Mouse (Mus musculus) cortical plate, adult 2 months (tissue): ENCODE data around the gene Olfr912. TPM values are rescaled to one million over a fixed set of nuclear protein-coding genes. Genes with fewer than 3 reads are reported as not detected.

Experiments
- H3K27ac ChIP-seq: fragments of 200-500 bp; 2 replicates; pipeline ENCODE4 v1.5.1; 2012; ENCODE audit warnings: low read length, control low read depth, inconsistent platforms; ENCODE audit not compliant: insufficient read depth
- H3K4me1 ChIP-seq: fragments of 200-500 bp; 2 replicates; pipeline ENCODE4 v1.6.1; 2011; ENCODE audit warnings: low read length; ENCODE audit not compliant: control insufficient read depth, insufficient read depth
- H3K4me3 ChIP-seq: fragments of 200-500 bp; 2 replicates; pipeline ENCODE4 v1.5.1; 2011; ENCODE audit warnings: mild to moderate bottlenecking, low read length, control low read depth; ENCODE audit not compliant: insufficient read depth
- CTCF ChIP-seq: fragments of 200-500 bp; IDR thresholded peaks from 2 replicates; pipeline ENCODE4 v1.5.1; 2011; ENCODE audit warnings: mild to moderate bottlenecking, control low read depth, low read length; ENCODE audit not compliant: insufficient read depth; ENCODE audit errors: extremely low read depth
- POLR2A ChIP-seq: fragments of 200-500 bp; IDR thresholded peaks from 2 replicates; pipeline ENCODE4 v1.6.1; 2011; ENCODE audit warnings: mild to moderate bottlenecking, low read length, control low read depth; ENCODE audit not compliant: insufficient read depth; ENCODE audit errors: extremely low read depth
- polyA plus RNA-seq: library from polyadenylated mRNA; depleted of rRNA; stranded (reverse); fragments of >200 nt; gene quantifications from 2 replicates; pipeline ENCODE4 v1.2.3, GENCODE M21; 2012; rRNA removed

The Olfr912 gene
- polyA plus RNA-seq = not detected in 2 replicates

GRCm38 (mm10) chr9:38579878-38580277 is at the start of gene Olfr912:
Gene Olfr912, plus strand, starts transcription at chr9:38580178.
- no peak within 1 kb of the TSS for H3K4me3 ChIP-seq
- H3K4me1 ChIP-seq = no peaks in the 10 kb centered on the region
- TF ChIP-seq POLR2A (no peak), CTCF (no peak)
- H3K27ac ChIP-seq = no peak within 1 kb of the TSS

GRCm38 (mm10) chr9:38537549-38537948 is 42.4 kb upstream of the Olfr912 start, which contains the start of gene Olfr910:
Gene Olfr910, plus strand, starts transcription at chr9:38537849.
- TF ChIP-seq POLR2A (no peak), CTCF (no peak)
- Histone ChIP-seq H3K27ac (no peak within 1 kb of the TSS), H3K4me1 (no peaks in the 10 kb centered on the region), H3K4me3 (no peak within 1 kb of the TSS)

GRCm38 (mm10) chr9:38591056-38591455 is 11.1 kb downstream of the Olfr912 start:
- no peak overlapping the region for H3K4me3 ChIP-seq
- no peak for TF ChIP-seq POLR2A
- no peak for TF ChIP-seq CTCF
- H3K4me1 ChIP-seq = no peaks in the 10 kb centered on the region
- H3K27ac ChIP-seq = no peak overlapping the region

GRCm38 (mm10) chr9:38592459-38592858 is 12.5 kb downstream of the Olfr912 start, which contains the start of gene Olfr913:
Gene Olfr913, plus strand, starts transcription at chr9:38592759.
- Histone ChIP-seq H3K27ac (no peak within 1 kb of the TSS), H3K4me3 (no peak within 1 kb of the TSS), H3K4me1 (no peaks in the 10 kb centered on the region)
- no peak for TF ChIP-seq CTCF
- no peak for TF ChIP-seq POLR2A

- Histone ChIP-seq H3K27ac (no peak within 1 kb of the TSS), H3K4me3 (no peak within 1 kb of the TSS), H3K4me1 (no peaks in the 10 kb centered on the region)
- TF ChIP-seq CTCF (no peak), POLR2A (no peak)
Observed at GRCm38 (mm10) chr9:38604802-38605201, 24.8 kb downstream of the Olfr912 start, which contains the start of gene Olfr914. Gene Olfr914, plus strand, starts transcription at chr9:38605102.

- no peaks in the 10 kb centered on the region for H3K4me1 ChIP-seq
- no peak overlapping the region for H3K27ac ChIP-seq
- no peak for TF ChIP-seq POLR2A
- no peak overlapping the region for H3K4me3 ChIP-seq
Observed at GRCm38 (mm10) chr9:38632406-38632805, 52.4 kb downstream of the Olfr912 start.

Other genes with a start within 250 kb of the Olfr912 start
- not detected in 2 replicates for gene Olfr898, start 231.8 kb upstream of the Olfr912 start, polyA plus RNA-seq
- not detected in 2 replicates for gene Olfr250, start 213.3 kb upstream of the Olfr912 start, polyA plus RNA-seq
- gene Olfr251, start 203.1 kb upstream of the Olfr912 start, polyA plus RNA-seq = not detected in 2 replicates
- gene Olfr147, start 178.5 kb upstream of the Olfr912 start, polyA plus RNA-seq = not detected in 2 replicates
- not detected in 2 replicates for gene Olfr901, start 150.7 kb upstream of the Olfr912 start, polyA plus RNA-seq
- gene Olfr902, start 132.5 kb upstream of the Olfr912 start, polyA plus RNA-seq = not detected in 2 replicates
- not detected in 2 replicates for gene Olfr904, start 117.0 kb upstream of the Olfr912 start, polyA plus RNA-seq
- not detected in 2 replicates for gene Olfr905, start 109.1 kb upstream of the Olfr912 start, polyA plus RNA-seq
- gene Olfr906, start 93.1 kb upstream of the Olfr912 start, polyA plus RNA-seq = not detected in 2 replicates
- gene Olfr907, start 84.4 kb upstream of the Olfr912 start, polyA plus RNA-seq = not detected in 2 replicates
- not detected in 2 replicates for gene Olfr911-ps1, start 58.6 kb upstream of the Olfr912 start, polyA plus RNA-seq
- gene Olfr910, start 42.3 kb upstream of the Olfr912 start, polyA plus RNA-seq = not detected in 2 replicates
- gene Olfr913, start 12.6 kb downstream of the Olfr912 start, polyA plus RNA-seq = not detected in 2 replicates
- gene Olfr914, start 24.9 kb downstream of the Olfr912 start, polyA plus RNA-seq = not detected in 2 replicates
- not detected in 2 replicates for gene Olfr916, start 79.7 kb downstream of the Olfr912 start, polyA plus RNA-seq
- gene Olfr917, start 85.7 kb downstream of the Olfr912 start, polyA plus RNA-seq = not detected in 2 replicates
- not detected in 2 replicates for gene Olfr918, start 94.4 kb downstream of the Olfr912 start, polyA plus RNA-seq
- not detected in 2 replicates for gene Olfr919, start 123.5 kb downstream of the Olfr912 start, polyA plus RNA-seq
- gene Vwa5a, start 138.1 kb downstream of the Olfr912 start, polyA plus RNA-seq = 8.2 and 9.3 TPM in 2 replicates
- gene Olfr920, start 172.1 kb downstream of the Olfr912 start, polyA plus RNA-seq = 0.17 and 0.21 TPM in 2 replicates
- not detected in 2 replicates for gene Olfr921, start 192.9 kb downstream of the Olfr912 start, polyA plus RNA-seq
- gene Olfr922, start 234.4 kb downstream of the Olfr912 start, polyA plus RNA-seq = not detected in 2 replicates
- not detected in 2 replicates for gene Olfr923, start 246.4 kb downstream of the Olfr912 start, polyA plus RNA-seq